Mouse (Mus musculus): Measurements from ENCODE around the gene Tradd. TPM values are rescaled to one million over a fixed set of nuclear protein-coding genes. Genes with fewer than 3 reads are reported as not detected.

Tradd gene
- polyA plus RNA-seq, 1 experiment from 2014 or later = 21.1 TPM

- no peaks in the 10 kb centered on the region for H3K27me3 ChIP-seq (replicated peaks; ENCODE audit: control insufficient read depth, insufficient read depth, low read length)
- no peak overlapping the region for H3K4me2 ChIP-seq (ENCODE audit: low read depth, low read length)
- H3K27ac ChIP-seq (replicated peaks; ENCODE audit: low read depth, low read length) = no peak overlapping the region
- no peak overlapping the region for H3K4me3 ChIP-seq (ENCODE audit: low read depth, low read length)
- peaks cover 39% of the 10 kb centered on the region for H3K36me3 ChIP-seq (ENCODE audit: control insufficient read depth, insufficient read depth, low read length)
- DNase-seq (ENCODE audit: low spot score) = no peak
- no peaks in the 10 kb centered on the region for H3K9me3 ChIP-seq (ENCODE audit: control insufficient read depth, low read length)
- ATAC-seq (ENCODE audit: low read depth) = no peak
- 69% methylated on average over 1 of the region's 1 CpGs for WGBS
- H3K9ac ChIP-seq (ENCODE audit: low read depth, low read length) = no peak overlapping the region
- H3K4me1 ChIP-seq (ENCODE audit: control insufficient read depth, insufficient read depth, low read length) = no peaks in the 10 kb centered on the region
Measured at GRCm38 (mm10) chr8:105209153-105210110, 55.0 kb downstream of the Tradd start.

MicroRNAs encoded within 50 kb of the gene (microRNA counts, 519-probe panel; counts per million panel counts)
- microRNA mmu-miR-328 = 1,862 counts per million, percentile 12 among the panel's probes with 10 or more counts

Small RNAs within 50 kb of the gene (microRNA-seq; reads per million reads assigned to microRNA genes)
- not detected for gene Gm27320 (ENCODE audit: borderline number of aligned reads)
- gene Mir328 (ENCODE audit: borderline number of aligned reads) = 182 reads per million, percentile 58 among the genes with 10 or more reads in this experiment

Other genes starting within 250 kb of the Tradd start
- not detected in 2 replicates for gene Ces3a, start 216.0 kb downstream of the Tradd start, polyA plus RNA-seq (2014; fragmentation: Nextera tagmentation; extraction: Ambion mirVana)
- gene Ces3b, start 180.9 kb downstream of the Tradd start, polyA plus RNA-seq (2014; fragmentation: Nextera tagmentation; extraction: Ambion mirVana) = not detected in 2 replicates
- not detected in 2 replicates for gene Ces4a, start 132.8 kb downstream of the Tradd start, polyA plus RNA-seq (2014; fragmentation: Nextera tagmentation; extraction: Ambion mirVana)
- gene Cbfb, start 93.9 kb downstream of the Tradd start, polyA plus RNA-seq (2014; fragmentation: Nextera tagmentation; extraction: Ambion mirVana) = 104 and 112 TPM in 2 replicates
- gene D230025D16Rik, start 39.5 kb downstream of the Tradd start, polyA plus RNA-seq (2014; fragmentation: Nextera tagmentation; extraction: Ambion mirVana) = 25.4 and 27.0 TPM in 2 replicates
- gene B3gnt9, start 9.5 kb downstream of the Tradd start, polyA plus RNA-seq (2014; fragmentation: Nextera tagmentation; extraction: Ambion mirVana) = 37.0 and 42.8 TPM in 2 replicates
- gene Fbxl8, start within 50 bp of the Tradd start, polyA plus RNA-seq (2014; fragmentation: Nextera tagmentation; extraction: Ambion mirVana) = 2.9 and 3.2 TPM in 2 replicates
- gene Hsf4, start 5.2 kb upstream of the Tradd start, polyA plus RNA-seq (2014; fragmentation: Nextera tagmentation; extraction: Ambion mirVana) = 0.38 and 0.49 TPM in 2 replicates
- 5.3 and 5.4 TPM in 2 replicates for gene Nol3, start 11.5 kb upstream of the Tradd start, polyA plus RNA-seq (2014; fragmentation: Nextera tagmentation; extraction: Ambion mirVana)
- gene 4931428F04Rik, start 25.3 kb upstream of the Tradd start, polyA plus RNA-seq (2014; fragmentation: Nextera tagmentation; extraction: Ambion mirVana) = 8.1 and 10.6 TPM in 2 replicates
- gene Exoc3l, start 31.5 kb upstream of the Tradd start, polyA plus RNA-seq (2014; fragmentation: Nextera tagmentation; extraction: Ambion mirVana) = 7.7 and 8.9 TPM in 2 replicates
- 72.2 and 73.8 TPM in 2 replicates for gene E2f4, start 33.1 kb upstream of the Tradd start, polyA plus RNA-seq (2014; fragmentation: Nextera tagmentation; extraction: Ambion mirVana)
- gene Elmo3, start 41.0 kb upstream of the Tradd start, polyA plus RNA-seq (2014; fragmentation: Nextera tagmentation; extraction: Ambion mirVana) = 5.1 and 7.4 TPM in 2 replicates
- 1.4 and 2.4 TPM in 2 replicates for gene Lrrc29, start 61.7 kb upstream of the Tradd start, polyA plus RNA-seq (2014; fragmentation: Nextera tagmentation; extraction: Ambion mirVana)
- gene Tmem208, start 61.7 kb upstream of the Tradd start, polyA plus RNA-seq (2014; fragmentation: Nextera tagmentation; extraction: Ambion mirVana) = 112 and 132 TPM in 2 replicates
- gene Fhod1, start 83.3 kb upstream of the Tradd start, polyA plus RNA-seq (2014; fragmentation: Nextera tagmentation; extraction: Ambion mirVana) = 2.4 and 2.7 TPM in 2 replicates
- gene Slc9a5, start 84.2 kb upstream of the Tradd start, polyA plus RNA-seq (2014; fragmentation: Nextera tagmentation; extraction: Ambion mirVana) = 3.0 and 3.3 TPM in 2 replicates
- 0.25 and 0.63 TPM in 2 replicates for gene Plekhg4, start 108.7 kb upstream of the Tradd start, polyA plus RNA-seq (2014; fragmentation: Nextera tagmentation; extraction: Ambion mirVana)
- not detected in 2 replicates for gene Kctd19, start 148.9 kb upstream of the Tradd start, polyA plus RNA-seq (2014; fragmentation: Nextera tagmentation; extraction: Ambion mirVana)
- gene Lrrc36, start 149.0 kb upstream of the Tradd start, polyA plus RNA-seq (2014; fragmentation: Nextera tagmentation; extraction: Ambion mirVana) = 0.46 and 0.58 TPM in 2 replicates
- gene Tppp3, start 206.9 kb upstream of the Tradd start, polyA plus RNA-seq (2014; fragmentation: Nextera tagmentation; extraction: Ambion mirVana) = 186 and 243 TPM in 2 replicates
- gene Zdhhc1, start 232.3 kb upstream of the Tradd start, polyA plus RNA-seq (2014; fragmentation: Nextera tagmentation; extraction: Ambion mirVana) = 30.1 and 38.6 TPM in 2 replicates

Data from embryonic facial prominence, embryonic 14.5 days (tissue).